Mouse (Mus musculus): ENCODE measurements around the gene Bod1l. TPM values are rescaled to one million over a fixed set of nuclear protein-coding genes. Genes with fewer than 3 reads are reported as not detected.

Gene Bod1l
- polyA plus RNA-seq (2012; rRNA removed), result 9.5 and 10.6 TPM in 2 replicates

GRCm38 (mm10) chr5:41844147-41844529 is at the start of gene Bod1l:
TSS of gene Bod1l (minus strand) at chr5:41844315.

GRCm38 (mm10) chr5:41763731-41764721 is 80.1 kb downstream of the Bod1l start, which contains the start of gene Nkx3-2:
TSS of gene Nkx3-2 (minus strand) at chr5:41764501.

Other genes starting within 250 kb of the Bod1l start
- 20.6 and 42.9 TPM in 2 replicates for gene Rab28, start 136.2 kb downstream of the Bod1l start, polyA plus RNA-seq (2012; rRNA removed)
- gene Nkx3-2, start 79.8 kb downstream of the Bod1l start, polyA plus RNA-seq (2012; rRNA removed), result not detected in 2 replicates
- gene Gm16223, start 223.6 kb upstream of the Bod1l start, polyA plus RNA-seq (2012; rRNA removed), result not detected in 2 replicates